Mouse (Mus musculus) C2C12 (cell line): ENCODE measurements around the gene Hnrnpc. TPM values are rescaled to one million over a fixed set of nuclear protein-coding genes. Genes with fewer than 3 reads are reported as not detected.

ENCODE experiments used
- H3K27me3 ChIP-seq: one replicate; pipeline ENCODE4 v1.6.1; 2011; ENCODE audit not compliant: control insufficient read depth, insufficient read depth, insufficient read length
- H3K36me3 ChIP-seq: one replicate; pipeline ENCODE4 v1.6.1; 2011; ENCODE audit not compliant: control insufficient read depth, insufficient read depth
- H3K4me3 ChIP-seq: one replicate; pipeline ENCODE4 v1.5.1; 2011; ENCODE audit warnings: mild to moderate bottlenecking, control low read depth; ENCODE audit not compliant: poor library complexity, insufficient read depth, severe bottlenecking
- H3K79me2 ChIP-seq: one replicate; pipeline ENCODE4 v1.6.1; 2011; ENCODE audit not compliant: control insufficient read depth, insufficient read depth
- H3K79me3 ChIP-seq: one replicate; pipeline ENCODE4 v1.6.1; 2011; ENCODE audit warnings: low read depth, control low read depth
- H3ac ChIP-seq: one replicate; pipeline ENCODE3; 2011; ENCODE audit warnings: low read depth; ENCODE audit not compliant: control insufficient read depth, insufficient read length
- MYOG ChIP-seq: IDR thresholded peaks from one replicate; pipeline ENCODE4 v1.6.1; 2011; ENCODE audit not compliant: control insufficient read depth, insufficient read length; ENCODE audit errors: extremely low read depth
- polyA plus RNA-seq: library from polyadenylated mRNA; unstranded; fragments of >200 nt; fragmentation: generic; extraction: Trizol; gene quantifications from one replicate; pipeline ENCODE4 v1.2.1, GENCODE M21; 2012; ENCODE audit warnings: missing spikeins

Gene Hnrnpc
- polyA plus RNA-seq, 1 experiment, result 231 TPM

- peaks cover 4% of the 10 kb centered on the region for H3K79me2 ChIP-seq
- no peak for TF ChIP-seq MYOG
- H3K79me3 ChIP-seq, result no peaks in the 10 kb centered on the region
- no peaks in the 10 kb centered on the region for H3K27me3 ChIP-seq
- no peaks in the 10 kb centered on the region for H3K36me3 ChIP-seq
- no peak overlapping the region for H3K4me3 ChIP-seq
- H3ac ChIP-seq, result no peak overlapping the region
Observed at GRCm38 (mm10) chr14:52024133-52024532, 79.7 kb downstream of the Hnrnpc start.

Other genes with a start within 250 kb of the Hnrnpc start
- gene Mettl17, start 219.2 kb downstream of the Hnrnpc start, polyA plus RNA-seq, result 20.1 TPM
- 0.08 TPM for gene Slc39a2, start 211.1 kb downstream of the Hnrnpc start, polyA plus RNA-seq
- 24.7 TPM for gene Ndrg2, start 189.9 kb downstream of the Hnrnpc start, polyA plus RNA-seq
- not detected for gene Tppp2, start 185.6 kb downstream of the Hnrnpc start, polyA plus RNA-seq
- gene Rnase13, start 181.3 kb downstream of the Hnrnpc start, polyA plus RNA-seq, result not detected
- 55.6 TPM for gene Arhgef40, start 119.3 kb downstream of the Hnrnpc start, polyA plus RNA-seq
- gene Tmem253, start 88.4 kb downstream of the Hnrnpc start, polyA plus RNA-seq, result 0.46 TPM
- gene Zfp219, start 83.3 kb downstream of the Hnrnpc start, polyA plus RNA-seq, result 17.6 TPM
- gene Olfr221, start 61.6 kb downstream of the Hnrnpc start, polyA plus RNA-seq, result not detected
- 2.4 TPM for gene Rpgrip1, start 6.7 kb upstream of the Hnrnpc start, polyA plus RNA-seq
- gene Supt16, start 93.4 kb upstream of the Hnrnpc start, polyA plus RNA-seq, result 25.3 TPM
- gene Chd8, start 153.8 kb upstream of the Hnrnpc start, polyA plus RNA-seq, result 23.0 TPM
- gene Tox4, start 175.1 kb upstream of the Hnrnpc start, polyA plus RNA-seq, result 18.3 TPM
- 5.5 TPM for gene Rab2b, start 175.5 kb upstream of the Hnrnpc start, polyA plus RNA-seq
- gene Mettl3, start 201.1 kb upstream of the Hnrnpc start, polyA plus RNA-seq, result 33.3 TPM
- gene Sall2, start 224.7 kb upstream of the Hnrnpc start, polyA plus RNA-seq, result 6.7 TPM